Mouse (Mus musculus) neural tube, embryonic 15.5 days (tissue): ENCODE results near the gene Inpp1. TPM values are rescaled to one million over a fixed set of nuclear protein-coding genes. Genes with fewer than 3 reads are reported as not detected.

Experiments used
- ATAC-seq: fragments of 200-750 bp; cut with Nextera tagmentation; 2 replicates; pipeline ENCODE4 v1.8.0; 2017; ENCODE audit warnings: mild to moderate bottlenecking, moderate TSS enrichment, moderate library complexity; ENCODE audit not compliant: low FRiP score
- H3K27ac ChIP-seq: fragments of 300-500 bp; sonication (generic); replicated peaks from 2 replicates; pipeline ENCODE4 v1.5.1; 2015; ENCODE audit warnings: mild to moderate bottlenecking, inconsistent platforms
- H3K27me3 ChIP-seq: fragments of 300-500 bp; sonication (generic); replicated peaks from 2 replicates; pipeline ENCODE4 v1.6.1; 2015; ENCODE audit warnings: inconsistent platforms
- H3K36me3 ChIP-seq: fragments of 300-500 bp; sonication (generic); 2 replicates; pipeline ENCODE4 v1.6.1; 2015; ENCODE audit warnings: inconsistent platforms
- H3K4me1 ChIP-seq: fragments of 300-500 bp; sonication (generic); 2 replicates; pipeline ENCODE4 v1.6.1; 2015; ENCODE audit warnings: inconsistent platforms
- H3K4me2 ChIP-seq: fragments of 300-500 bp; sonication (generic); 2 replicates; pipeline ENCODE4 v1.6.1; 2015; ENCODE audit warnings: inconsistent platforms, mild to moderate bottlenecking, moderate library complexity
- H3K4me3 ChIP-seq: fragments of 300-500 bp; sonication (generic); replicated peaks from 2 replicates; pipeline ENCODE4 v1.5.1; 2015; ENCODE audit warnings: mild to moderate bottlenecking, inconsistent platforms
- H3K9ac ChIP-seq: fragments of 300-500 bp; sonication (generic); replicated peaks from 2 replicates; pipeline ENCODE4 v1.6.1; 2015; ENCODE audit warnings: mild to moderate bottlenecking, inconsistent platforms
- H3K9me3 ChIP-seq: fragments of 300-500 bp; sonication (generic); replicated peaks from 2 replicates; pipeline ENCODE4 v1.6.1; 2016; ENCODE audit warnings: inconsistent platforms
- WGBS: fragments of 180-500 bp; shearing (Covaris S2); methylation state at CpG from one replicate; pipeline ENCODE4 v1.1.7; 2015; ENCODE audit warnings: mixed read lengths; 5-methylcytosine and 5-hydroxymethylcytosine counted together
- polyA plus RNA-seq: library from polyadenylated mRNA; unstranded; fragments of >200 nt; fragmentation: Nextera tagmentation; extraction: Ambion mirVana; gene quantifications from 2 replicates; pipeline ENCODE4 v1.2.1, GENCODE M21; 2015

The Inpp1 gene
- polyA plus RNA-seq, 1 experiment from 2014 or later: 47.1 TPM

DNA sequence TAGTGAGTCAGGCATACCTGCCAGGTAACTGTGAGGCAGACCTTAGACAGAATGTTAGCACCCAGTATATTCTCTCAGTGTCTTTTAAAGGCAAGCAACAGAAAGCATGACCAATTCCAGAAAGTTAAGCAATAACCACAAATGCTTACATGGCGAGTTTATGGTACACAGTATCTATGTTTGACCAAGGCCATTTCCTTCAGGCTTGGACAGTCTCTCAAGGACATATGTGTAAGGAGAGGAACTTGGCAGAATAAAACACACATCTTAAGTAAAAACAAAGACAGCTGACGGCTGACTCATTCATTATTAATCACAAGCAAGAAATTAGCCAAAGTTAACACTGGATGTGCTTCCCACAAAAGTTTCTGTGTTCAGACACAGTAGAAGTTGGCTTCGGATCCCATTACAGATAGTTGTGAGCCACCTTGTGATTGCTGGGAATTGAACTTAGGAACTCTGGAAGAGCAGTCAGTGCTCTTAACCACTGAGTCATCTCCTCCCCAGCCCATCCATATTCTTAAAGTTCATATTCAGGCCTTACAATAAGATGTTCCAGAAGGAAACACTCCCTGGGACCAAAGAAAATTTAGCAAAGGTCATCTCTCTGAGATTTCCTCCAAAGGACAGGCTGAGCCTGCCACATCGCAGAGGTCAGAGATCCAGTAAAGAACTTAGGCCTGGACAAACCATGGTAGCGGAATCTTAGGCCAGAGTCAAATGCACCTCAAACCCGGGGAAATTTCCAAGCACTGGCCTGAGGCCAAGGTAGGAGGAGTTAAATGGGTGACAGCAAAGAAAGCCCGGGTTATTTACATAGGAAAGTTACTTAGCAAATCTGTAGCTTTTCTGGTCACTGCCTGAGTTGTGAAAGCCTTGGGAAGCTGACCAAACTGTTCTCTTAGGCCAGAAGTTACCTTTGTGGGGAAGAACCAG, 52.0 kb downstream of the Inpp1 start:
- 74% methylated on average over 7 of the region's 7 CpGs for WGBS

DNA sequence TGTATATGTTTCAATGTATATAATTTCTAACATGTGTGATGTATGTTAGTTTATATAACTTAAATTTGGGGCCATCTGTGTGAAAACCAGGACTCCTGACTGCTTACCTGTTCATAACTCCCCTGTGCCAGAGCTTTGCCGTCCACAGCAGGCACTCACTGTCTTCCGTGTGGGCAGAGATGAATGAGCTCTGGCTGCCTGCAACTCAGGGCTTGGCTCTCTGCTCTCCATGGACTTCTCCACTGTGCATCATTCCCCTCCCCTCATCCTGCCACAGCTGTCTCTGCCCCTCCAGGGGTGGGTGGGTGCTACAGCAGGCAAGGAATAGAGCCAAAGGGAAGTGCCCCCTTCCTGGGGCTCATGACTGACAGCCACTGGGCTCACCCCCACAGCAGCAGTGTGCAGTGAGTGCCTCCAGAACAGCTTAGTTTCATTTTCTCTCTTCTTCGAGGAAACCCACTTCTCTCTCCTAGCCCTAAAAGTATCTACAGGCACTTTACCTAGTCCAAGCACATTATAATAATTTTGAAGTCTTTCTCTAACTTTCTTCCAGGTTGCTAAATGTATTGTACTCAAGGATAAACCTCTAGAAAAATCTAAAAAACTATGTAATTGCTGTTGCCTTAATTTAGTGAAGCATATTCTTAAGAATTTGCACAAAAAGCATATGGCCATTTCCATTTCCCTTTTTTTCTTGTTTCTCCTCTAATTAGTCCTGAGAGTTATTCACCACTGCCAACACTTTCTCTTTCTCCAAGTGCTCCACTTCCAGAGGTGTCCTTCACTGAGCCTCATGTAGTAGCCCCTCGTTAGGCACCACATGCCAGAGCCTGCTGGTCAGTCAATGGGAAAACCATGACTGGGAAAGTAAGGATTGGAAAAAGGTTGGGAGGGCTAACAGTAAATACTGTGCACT, 53.3 kb downstream of the Inpp1 start:
- no peak for ATAC-seq
- H3K36me3 ChIP-seq: no peaks in the 10 kb centered on the region
- no peak overlapping the region for H3K27ac ChIP-seq
- 69% methylated on average over 4 of the region's 4 CpGs for WGBS
- H3K4me1 ChIP-seq: no peaks in the 10 kb centered on the region
- no peaks in the 10 kb centered on the region for H3K9me3 ChIP-seq
- H3K4me3 ChIP-seq: no peak overlapping the region
- H3K4me2 ChIP-seq: no peak overlapping the region
- H3K27me3 ChIP-seq: no peaks in the 10 kb centered on the region
- no peak overlapping the region for H3K9ac ChIP-seq

More for the DNA sequence above, 52.0 kb downstream of the Inpp1 start:
- no peak for ATAC-seq
- no peaks in the 10 kb centered on the region for H3K9me3 ChIP-seq
- H3K9ac ChIP-seq: no peak overlapping the region
- no peaks in the 10 kb centered on the region for H3K27me3 ChIP-seq
- no peak overlapping the region for H3K4me2 ChIP-seq
- no peak overlapping the region for H3K4me3 ChIP-seq
- H3K27ac ChIP-seq: no peak overlapping the region
- H3K4me1 ChIP-seq: no peaks in the 10 kb centered on the region
- no peaks in the 10 kb centered on the region for H3K36me3 ChIP-seq

DNA sequence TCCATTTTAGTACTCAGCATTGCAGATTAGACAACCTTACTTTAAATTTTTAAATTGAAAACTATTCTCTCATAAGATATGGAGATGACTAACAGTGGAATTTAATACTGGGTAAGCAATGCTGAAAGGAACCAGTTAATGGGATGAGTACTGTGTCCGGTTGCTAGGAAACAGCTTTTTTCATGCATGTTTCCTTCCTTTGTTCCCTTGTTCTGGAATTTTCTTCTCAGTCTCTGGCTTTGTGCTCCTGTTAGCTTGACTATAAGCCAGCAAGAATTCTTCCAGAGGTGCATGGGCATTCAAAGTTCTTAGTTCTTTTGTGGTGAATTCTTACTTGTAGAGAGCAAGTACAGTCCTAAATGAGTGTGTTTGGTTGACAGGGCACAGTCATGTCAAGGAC, 59.3 kb downstream of the Inpp1 start:
- Histone ChIP-seq H3K4me1 (no peaks in the 10 kb centered on the region), H3K4me3 (no peak overlapping the region), H3K9ac (no peak overlapping the region), H3K9me3 (no peaks in the 10 kb centered on the region), H3K36me3 (no peaks in the 10 kb centered on the region), H3K27ac (no peak overlapping the region), H3K27me3 (no peaks in the 10 kb centered on the region), H3K4me2 (no peak overlapping the region)
- 60% methylated on average over 1 of the region's 1 CpGs for WGBS
- ATAC-seq: no peak

DNA sequence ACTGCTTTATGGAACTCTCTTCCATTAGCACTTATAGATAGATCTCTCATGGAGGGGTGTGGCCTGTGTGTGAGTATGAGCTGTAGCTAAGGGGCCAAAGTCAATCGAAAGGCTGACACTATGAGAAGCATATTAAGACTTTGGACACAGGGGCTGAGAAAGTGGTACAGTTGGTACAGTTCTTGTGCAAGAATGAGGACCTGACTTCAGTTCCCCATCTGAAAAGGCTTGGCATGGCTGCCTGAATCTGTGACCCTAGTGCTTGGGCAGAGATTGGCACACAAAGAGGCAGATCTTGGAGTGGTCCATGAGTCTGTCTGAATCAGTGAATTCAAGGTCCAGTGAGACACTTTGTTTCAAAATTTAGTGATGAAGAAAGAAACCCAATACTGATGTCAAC, 63.2 kb downstream of the Inpp1 start:
- no peak overlapping the region for H3K4me2 ChIP-seq
- no peak overlapping the region for H3K9ac ChIP-seq
- ATAC-seq: no peak
- H3K27me3 ChIP-seq: no peaks in the 10 kb centered on the region
- no peaks in the 10 kb centered on the region for H3K36me3 ChIP-seq
- 97% methylated on average over 1 of the region's 1 CpGs for WGBS
- no peak overlapping the region for H3K27ac ChIP-seq
- H3K4me3 ChIP-seq: no peak overlapping the region
- H3K4me1 ChIP-seq: no peaks in the 10 kb centered on the region
- H3K9me3 ChIP-seq: no peaks in the 10 kb centered on the region

DNA sequence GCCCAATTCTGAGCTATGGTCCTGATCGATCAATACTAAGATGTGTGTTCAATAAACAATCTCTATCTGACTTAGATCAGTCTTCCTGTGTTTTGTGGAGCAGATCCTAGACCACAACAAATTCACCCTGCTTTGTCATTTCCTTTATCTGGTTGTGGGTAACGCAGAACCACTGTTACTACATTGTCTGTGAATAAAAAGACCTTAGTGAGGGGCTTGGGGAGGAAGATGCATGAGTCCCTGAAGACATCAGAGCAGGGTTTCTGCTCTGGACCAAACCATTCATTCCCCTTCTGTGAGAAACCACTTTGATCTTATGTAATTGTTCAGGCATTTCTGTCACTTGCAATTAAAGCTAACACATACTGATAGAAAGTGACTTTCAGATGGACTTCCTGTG, 63.7 kb downstream of the Inpp1 start:
- Histone ChIP-seq H3K27me3 (no peaks in the 10 kb centered on the region), H3K4me2 (no peak overlapping the region), H3K4me3 (no peak overlapping the region), H3K36me3 (no peaks in the 10 kb centered on the region), H3K4me1 (no peaks in the 10 kb centered on the region), H3K9ac (no peak overlapping the region), H3K9me3 (no peaks in the 10 kb centered on the region), H3K27ac (no peak overlapping the region)
- WGBS: 89% methylated on average over 2 of the region's 2 CpGs
- ATAC-seq: no peak

DNA sequence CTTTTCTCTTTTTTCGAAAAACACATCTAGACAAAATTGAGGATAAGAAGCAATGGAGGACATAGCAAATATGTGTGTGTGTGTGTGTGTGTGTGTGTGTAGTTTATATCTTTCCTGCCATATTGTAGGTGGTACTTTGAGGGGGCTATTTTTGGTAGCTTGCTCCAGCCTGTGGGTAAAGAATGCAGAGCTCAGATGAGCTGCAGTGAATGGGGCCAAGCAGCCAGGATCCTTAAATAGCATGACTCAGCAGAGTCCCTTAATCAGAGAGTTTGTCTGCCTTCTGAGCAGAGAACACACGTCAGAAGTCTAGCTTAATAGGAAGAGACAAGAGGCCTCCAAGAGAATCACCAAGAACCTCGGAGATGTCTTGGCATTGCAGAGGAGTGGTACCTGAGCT, 64.8 kb downstream of the Inpp1 start:
- H3K27ac ChIP-seq: no peak overlapping the region
- H3K36me3 ChIP-seq: no peaks in the 10 kb centered on the region
- WGBS: 76% methylated on average over 3 of the region's 3 CpGs
- no peaks in the 10 kb centered on the region for H3K4me1 ChIP-seq
- ATAC-seq: no peak
- no peaks in the 10 kb centered on the region for H3K9me3 ChIP-seq
- H3K4me2 ChIP-seq: no peak overlapping the region
- H3K9ac ChIP-seq: no peak overlapping the region
- H3K27me3 ChIP-seq: no peaks in the 10 kb centered on the region
- H3K4me3 ChIP-seq: no peak overlapping the region

GRCm38 (mm10) chr1:52751634-52752033, 65.9 kb downstream of the Inpp1 start:
- WGBS: 92% methylated on average over 1 of the region's 1 CpGs
- H3K9me3 ChIP-seq: no peaks in the 10 kb centered on the region

GRCm38 (mm10) chr1:52749978-52750377, 67.5 kb downstream of the Inpp1 start:
- H3K4me1 ChIP-seq: no peaks in the 10 kb centered on the region
- WGBS: 97% methylated on average over 1 of the region's 1 CpGs

More at GRCm38 (mm10) chr1:52751634-52752033, 65.9 kb downstream of the Inpp1 start:
- Histone ChIP-seq H3K27ac (no peak overlapping the region), H3K9ac (no peak overlapping the region), H3K4me2 (no peak overlapping the region), H3K4me3 (no peak overlapping the region), H3K4me1 (no peaks in the 10 kb centered on the region), H3K27me3 (no peaks in the 10 kb centered on the region), H3K36me3 (no peaks in the 10 kb centered on the region)
- no peak for ATAC-seq

DNA sequence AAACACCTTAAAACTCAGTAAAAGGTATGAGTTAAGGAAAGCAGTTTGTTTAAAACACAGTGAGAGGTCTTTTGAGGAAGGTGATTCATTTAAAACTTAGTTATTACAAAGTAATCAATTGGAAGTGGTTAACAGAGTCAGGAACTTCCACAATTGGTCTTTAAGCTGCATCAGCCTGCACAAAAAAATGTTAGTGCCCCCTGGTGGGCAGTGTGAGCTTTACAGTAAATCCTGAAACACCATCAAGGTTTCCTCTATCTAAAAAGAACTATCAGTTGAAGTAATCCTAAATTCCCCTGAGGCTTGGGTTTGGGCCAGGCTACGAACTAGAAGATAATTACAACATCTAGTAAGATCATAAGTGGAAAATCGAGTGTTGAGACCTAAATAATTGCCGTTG, 69.2 kb downstream of the Inpp1 start:
- Histone ChIP-seq H3K4me3 (no peak overlapping the region), H3K36me3 (no peaks in the 10 kb centered on the region), H3K27ac (no peak overlapping the region), H3K27me3 (no peaks in the 10 kb centered on the region), H3K4me1 (no peaks in the 10 kb centered on the region), H3K9me3 (no peaks in the 10 kb centered on the region), H3K4me2 (no peak overlapping the region), H3K9ac (no peak overlapping the region)
- 26% methylated on average over 3 of the region's 3 CpGs for WGBS
- no peak for ATAC-seq

More at GRCm38 (mm10) chr1:52749978-52750377, 67.5 kb downstream of the Inpp1 start:
- H3K27me3 ChIP-seq: no peaks in the 10 kb centered on the region
- H3K4me2 ChIP-seq: no peak overlapping the region
- no peaks in the 10 kb centered on the region for H3K9me3 ChIP-seq
- H3K9ac ChIP-seq: no peak overlapping the region
- no peak overlapping the region for H3K4me3 ChIP-seq
- no peaks in the 10 kb centered on the region for H3K36me3 ChIP-seq
- H3K27ac ChIP-seq: no peak overlapping the region
- ATAC-seq: no peak

- H3K27me3 ChIP-seq: no peaks in the 10 kb centered on the region
- ATAC-seq: no peak
- no peak overlapping the region for H3K4me2 ChIP-seq
- H3K4me1 ChIP-seq: no peaks in the 10 kb centered on the region
- no peak overlapping the region for H3K27ac ChIP-seq
- H3K4me3 ChIP-seq: no peak overlapping the region
- H3K9ac ChIP-seq: no peak overlapping the region
- no peaks in the 10 kb centered on the region for H3K36me3 ChIP-seq
- 86% methylated on average over 5 of the region's 5 CpGs for WGBS
- no peaks in the 10 kb centered on the region for H3K9me3 ChIP-seq
Measured at GRCm38 (mm10) chr1:52742567-52742966, 74.9 kb downstream of the Inpp1 start.
